ENCODE assay signal across 11 mouse cellular contexts in genomic region chr4:134677556-134678508, GRCm38 (mm10). TPM values are rescaled to one million over a fixed set of nuclear protein-coding genes. Genes with fewer than 3 reads are reported as not detected.
A peak's percentile ranks its signal among the peaks of the same experiment; 100 is the strongest.
DNase-seq lines count a peak whose midpoint lies in the region; ATAC-seq and TF ChIP-seq lines count a peak whose summit lies in the region.
"Had no signal": no experiment of that assay in that cellular context is flagged by ENCODE, and none has a peak within 500 bp of the region (broad histone marks: within the 10 kb centered on the region; RNA-seq: fewer than 3 reads in every experiment).

No protein-coding gene starts in this region.

- no peaks in the 10 kb centered on the region for H3K27me3 ChIP-seq in cerebellum, adult 2 months (ENCODE audit: control insufficient read depth, insufficient read depth, low read length)
- H3K27me3 ChIP-seq in hindbrain, embryonic 13.5 days: 0 out of 2 replicates have a peak, but pooled peaks cover 6% of the 10 kb centered on the region
- no peaks in the 10 kb centered on the region for H3K27me3 ChIP-seq in kidney, embryonic 14.5 days (ENCODE audit: control insufficient read depth, insufficient read depth, low read length)
- H3K27me3 ChIP-seq: embryonic facial prominence, embryonic 12.5 days; hindbrain, embryonic 15.5 days; Patski had no signal

- H3K4me1 ChIP-seq in cerebellum, adult 2 months (ENCODE audit: control insufficient read depth, insufficient read depth, low read length): peaks cover 79% of the 10 kb centered on the region
- H3K4me1 ChIP-seq in hindbrain, embryonic 13.5 days (replicated peaks): peaks cover 46% of the 10 kb centered on the region
- peaks cover 15% of the 10 kb centered on the region for H3K4me1 ChIP-seq in kidney, embryonic 14.5 days (ENCODE audit: control insufficient read depth, insufficient read depth, low read length)

- no peaks in the 10 kb centered on the region for H3K36me3 ChIP-seq in hindbrain, embryonic 13.5 days
- H3K36me3 ChIP-seq in kidney, embryonic 14.5 days (ENCODE audit: control insufficient read depth, insufficient read depth, low read length): no peaks in the 10 kb centered on the region
- H3K36me3 ChIP-seq: embryonic facial prominence, embryonic 12.5 days; hindbrain, embryonic 15.5 days had no signal

- no peak overlapping the region for H3K4me3 ChIP-seq in cerebellum, adult 2 months (replicated peaks; ENCODE audit: insufficient read depth, low read depth, low read length)
- H3K4me3 ChIP-seq in hindbrain, embryonic 13.5 days: no peak overlapping the region
- no peak overlapping the region for H3K4me3 ChIP-seq in kidney, embryonic 14.5 days (ENCODE audit: low read length)
- H3K4me3 ChIP-seq: embryonic facial prominence, embryonic 12.5 days; hindbrain, embryonic 15.5 days; megakaryocyte, embryonic 14.5 days had no signal

- H3K27ac ChIP-seq in cerebellum, adult 2 months (ENCODE audit: insufficient read depth, low read length): peak overlapping the region; percentile 89
- H3K27ac ChIP-seq in hindbrain, embryonic 13.5 days: peak overlapping the region; percentile 35; the same call in 1 of the 2 replicates
- no peak overlapping the region for H3K27ac ChIP-seq in kidney, embryonic 14.5 days (ENCODE audit: low read depth, low read length)
- H3K27ac ChIP-seq: embryonic facial prominence, embryonic 12.5 days; hindbrain, embryonic 15.5 days had no signal

- no peak for TF ChIP-seq POLR2A in cerebellum, adult 2 months (IDR thresholded peaks at IDR 0.05; ENCODE audit: borderline replicate concordance, insufficient read depth, low read length)

- DNase-seq in layer of hippocampus, adult 11-12 months (ENCODE audit: low spot score): peak; percentile 49
- no peak for DNase-seq in layer of hippocampus, adult 9-10 months (ENCODE audit: low spot score)
- DNase-seq in cerebellum, adult 2 months: peak; percentile 90 to 93
- DNase-seq in right cerebral cortex, postnatal 14 days: peak; percentile 75
- DNase-seq in c-Kit-positive CD71-positive TER-119-positive erythroid progenitor cells, embryonic 14.5 days (ENCODE audit: low spot score): no peak

- no peaks in the 10 kb centered on the region for H3K9me3 ChIP-seq in hindbrain, embryonic 13.5 days
- no peaks in the 10 kb centered on the region for H3K9me3 ChIP-seq in kidney, embryonic 14.5 days (ENCODE audit: control insufficient read depth, low read length)
- H3K9me3 ChIP-seq: embryonic facial prominence, embryonic 12.5 days; hindbrain, embryonic 15.5 days had no signal

- no peak for TF ChIP-seq CTCF in cerebellum, adult 2 months (IDR thresholded peaks at IDR 0.05; ENCODE audit: borderline replicate concordance, insufficient read depth, low read depth, low read length)

- H3K9ac ChIP-seq in hindbrain, embryonic 13.5 days: no peak overlapping the region
- H3K9ac ChIP-seq in kidney, embryonic 14.5 days (ENCODE audit: low read depth, low read length): no peak overlapping the region
- H3K9ac ChIP-seq: embryonic facial prominence, embryonic 12.5 days; hindbrain, embryonic 15.5 days had no signal

- no peak overlapping the region for H3K4me2 ChIP-seq in hindbrain, embryonic 13.5 days
- H3K4me2 ChIP-seq in kidney, embryonic 14.5 days (replicated peaks; ENCODE audit: low read depth, low read length): no peak overlapping the region
- H3K4me2 ChIP-seq: embryonic facial prominence, embryonic 12.5 days; hindbrain, embryonic 15.5 days had no signal

- no peak for ATAC-seq in hindbrain, embryonic 13.5 days (ENCODE audit: low FRiP score)
- ATAC-seq in kidney, embryonic 14.5 days (ENCODE audit: low FRiP score, low TSS enrichment): no peak
- ATAC-seq: Patski had no signal

- WGBS in cerebellum, adult 2 months: 10% methylated on average over 17 of the region's 17 CpGs
- 32% methylated on average over 17 of the region's 17 CpGs for WGBS in hindbrain, embryonic 13.5 days
- 53% methylated on average over 17 of the region's 17 CpGs for WGBS in kidney, embryonic 14.5 days

RNA-seq across cellular contexts. Expression of gene Man1c1, which starts 26.3 kb away (rescaled TPM):
- 30.1 and 36.3 TPM in 2 replicates for polyA plus RNA-seq in cerebellum, adult 2 months (2012; rRNA removed)
- polyA plus RNA-seq in hindbrain, embryonic 13.5 days (2015; fragmentation: Nextera tagmentation; extraction: Ambion mirVana): 3.6 and 3.8 TPM in 2 replicates
- 3.8 and 5.3 TPM in 2 replicates for polyA plus RNA-seq in kidney, embryonic 14.5 days (2014; fragmentation: Nextera tagmentation; extraction: Ambion mirVana)

Comparison
In these comparisons a context has a peak if more than half of its experiments do, and no peak if none do; other contexts are left out.
1. DNase-seq: peak in layer of hippocampus, adult 11-12 months (single experiment), cerebellum, adult 2 months (2 of 2) and right cerebral cortex, postnatal 14 days (single experiment); none in layer of hippocampus, adult 9-10 months (single experiment) and c-Kit-positive CD71-positive TER-119-positive erythroid progenitor cells, embryonic 14.5 days (single experiment).